ENCODE assay signal across 14 mouse cellular contexts in the genomic region with DNA sequence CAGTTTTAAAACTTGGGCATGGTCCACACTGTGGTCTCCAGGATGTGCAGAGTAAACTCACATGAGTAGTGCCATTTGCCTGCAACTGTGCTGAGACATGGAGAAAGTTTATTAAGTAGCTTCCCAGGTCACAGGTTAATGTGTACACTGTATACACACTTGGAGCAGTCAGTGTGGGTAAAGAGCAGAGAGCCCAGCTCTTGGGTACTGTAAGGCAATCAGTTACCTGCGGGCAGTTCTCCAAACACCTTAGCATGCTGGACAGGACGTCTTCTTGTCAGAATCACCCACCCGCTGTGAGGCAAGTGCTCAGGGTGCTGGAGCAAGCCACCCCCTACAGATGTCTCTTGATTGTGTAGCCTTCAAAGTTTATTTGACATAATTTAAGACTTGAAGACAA. TPM values are rescaled to one million over a fixed set of nuclear protein-coding genes. Genes with fewer than 3 reads are reported as not detected.
"Had no signal": no experiment of that assay in that cellular context is flagged by ENCODE, and none has a peak within 500 bp of the region (broad histone marks: within the 10 kb centered on the region; RNA-seq: fewer than 3 reads in every experiment).

No protein-coding gene starts in this region.

- H3K9me3 ChIP-seq: limb, embryonic 10.5 days; limb, embryonic 13.5 days; midbrain, embryonic 12.5 days; midbrain, embryonic 15.5 days; neural tube, embryonic 13.5 days; stomach, embryonic 15.5 days had no signal

- ATAC-seq: hindbrain, postnatal 0 days; intestine, embryonic 16.5 days; liver, postnatal 0 days; midbrain, embryonic 15.5 days had no signal

- H3K4me2 ChIP-seq: limb, embryonic 13.5 days; lung, embryonic 14.5 days; midbrain, embryonic 12.5 days; midbrain, embryonic 15.5 days; neural tube, embryonic 13.5 days; stomach, embryonic 15.5 days had no signal

- H3K27ac ChIP-seq: hindbrain, postnatal 0 days; layer of hippocampus, adult 2 months; limb, embryonic 10.5 days; limb, embryonic 13.5 days; liver, embryonic 14.5 days; macrophage; midbrain, embryonic 12.5 days; midbrain, embryonic 15.5 days; neural tube, embryonic 13.5 days; stomach, embryonic 15.5 days had no signal

- H3K4me1 ChIP-seq: limb, embryonic 13.5 days had no signal

- H3K27me3 ChIP-seq: limb, embryonic 13.5 days; midbrain, embryonic 12.5 days; midbrain, embryonic 15.5 days; neural tube, embryonic 13.5 days; stomach, embryonic 15.5 days had no signal

- H3K9ac ChIP-seq: limb, embryonic 13.5 days; liver, embryonic 14.5 days; liver, postnatal 0 days; lung, embryonic 14.5 days; midbrain, embryonic 12.5 days; midbrain, embryonic 15.5 days; neural tube, embryonic 13.5 days; stomach, embryonic 15.5 days had no signal

- H3K36me3 ChIP-seq: limb, embryonic 10.5 days; limb, embryonic 13.5 days; midbrain, embryonic 15.5 days; stomach, embryonic 15.5 days had no signal

- H3K4me3 ChIP-seq: layer of hippocampus, adult 2 months; limb, embryonic 10.5 days; limb, embryonic 13.5 days; midbrain, embryonic 12.5 days; midbrain, embryonic 15.5 days; neural tube, embryonic 13.5 days; stomach, embryonic 15.5 days had no signal

RNA-seq across cellular contexts. Expression of a gene that starts 41.2 kb away (rescaled TPM):
- polyA plus RNA-seq: inflammation-experienced regulatory T-cells, adult 6 months; macrophage had no signal
